Mouse (Mus musculus) G1E-ER4 (cell line): ENCODE measurements around the gene 1700069L16Rik. TPM values are rescaled to one million over a fixed set of nuclear protein-coding genes. Genes with fewer than 3 reads are reported as not detected.

Source experiments
- GATA1 ChIP-seq: IDR thresholded peaks from one replicate; pipeline ENCODE4 v1.8.0; 2012; ENCODE audit warnings: low read length, inconsistent platforms
- polyA plus RNA-seq: library from polyadenylated mRNA; stranded (reverse); fragments of >175 nt; gene quantifications from 2 replicates; pipeline ENCODE4 v1.2.3, GENCODE M21; 2012

1700069L16Rik gene
- polyA plus RNA-seq, 1 experiment, result not detected

DNA sequence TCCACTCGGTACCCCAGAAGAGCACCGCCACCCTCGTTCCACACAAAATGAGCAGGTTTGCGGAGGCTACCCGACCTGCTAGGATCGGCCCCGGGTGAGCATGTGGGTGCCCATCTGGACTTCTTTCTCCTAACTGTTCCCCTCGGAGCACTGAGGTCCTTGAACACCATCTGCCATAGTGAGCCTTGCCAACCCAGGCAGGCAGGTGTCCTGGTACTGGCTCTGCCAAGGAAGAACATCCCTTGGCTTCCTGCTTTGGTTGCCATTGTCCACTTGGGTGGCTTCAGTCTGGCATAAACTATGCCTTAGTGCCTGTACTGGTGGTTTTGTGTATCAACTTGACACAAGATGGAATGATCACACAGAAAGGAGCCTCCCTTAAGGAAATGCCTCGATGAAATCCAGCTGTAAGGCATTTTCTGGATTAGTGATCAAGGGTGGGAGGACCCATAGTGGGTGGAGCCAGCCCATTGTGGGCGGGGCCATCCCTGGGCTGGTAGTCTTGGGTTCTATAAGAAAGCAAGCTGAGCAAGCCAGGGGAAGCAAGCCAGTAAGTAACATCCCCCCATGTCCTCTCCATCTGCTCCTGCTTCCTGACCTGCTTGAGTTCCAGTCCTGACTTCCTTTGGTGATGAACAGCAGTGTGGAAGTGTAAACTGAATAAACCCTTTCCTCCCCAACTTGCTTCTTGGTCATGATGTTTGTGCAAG is 45.7 kb downstream of the 1700069L16Rik start:
- TF ChIP-seq GATA1, result no peak

- no peak for TF ChIP-seq GATA1
Measured at GRCm38 (mm10) chr5:113677541-113677940, 47.0 kb downstream of the 1700069L16Rik start.

DNA sequence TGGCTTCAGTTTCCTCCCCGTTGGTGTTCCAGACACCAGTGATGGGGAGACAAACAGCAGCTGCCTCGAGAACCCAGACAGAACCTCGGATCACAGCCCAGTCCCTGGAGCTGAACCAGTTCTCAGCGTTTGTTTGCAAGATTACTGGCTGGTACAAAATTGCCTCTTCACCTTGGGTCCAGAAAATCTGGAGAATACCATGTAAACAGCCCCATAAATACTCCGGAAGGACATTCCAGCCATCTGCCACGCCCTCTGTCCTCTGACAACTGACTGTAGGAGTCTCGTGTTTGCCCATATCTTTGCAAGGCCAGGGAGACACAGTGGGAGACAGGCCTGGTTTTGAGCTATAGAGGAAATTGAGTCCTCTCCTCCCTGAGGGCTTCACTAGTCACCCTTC is 49.7 kb downstream of the 1700069L16Rik start:
- TF ChIP-seq GATA1, result no peak

DNA sequence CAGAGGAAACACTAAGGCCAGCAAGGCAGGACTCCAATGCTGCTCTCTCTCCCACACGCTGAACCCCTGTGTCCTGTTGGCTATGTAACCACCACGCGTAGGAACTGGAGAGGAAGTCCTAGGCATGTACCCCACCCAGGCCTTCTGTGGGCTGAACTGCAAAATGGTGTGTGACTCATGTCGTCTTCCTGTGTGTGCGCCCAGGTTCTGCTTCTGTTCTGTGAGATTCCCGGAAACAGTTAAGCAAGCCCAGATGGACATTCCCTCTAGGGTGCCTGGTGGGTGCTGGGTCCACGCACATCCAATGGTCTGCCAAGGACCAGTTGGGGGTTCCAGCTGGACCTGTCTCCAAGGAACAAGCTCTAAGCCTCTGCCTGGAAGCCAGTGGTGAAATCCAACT is 52.1 kb downstream of the 1700069L16Rik start:
- no peak for TF ChIP-seq GATA1

- TF ChIP-seq GATA1, result no peak
Measured at GRCm38 (mm10) chr5:113670597-113670996, 54.0 kb downstream of the 1700069L16Rik start.

- no peak for TF ChIP-seq GATA1
Measured at GRCm38 (mm10) chr5:113670110-113670509, 54.5 kb downstream of the 1700069L16Rik start.

- no peak for TF ChIP-seq GATA1
Measured at GRCm38 (mm10) chr5:113664629-113665195, 59.9 kb downstream of the 1700069L16Rik start.

GRCm38 (mm10) chr5:113664127-113664526 is 60.4 kb downstream of the 1700069L16Rik start:
- no peak for TF ChIP-seq GATA1

DNA sequence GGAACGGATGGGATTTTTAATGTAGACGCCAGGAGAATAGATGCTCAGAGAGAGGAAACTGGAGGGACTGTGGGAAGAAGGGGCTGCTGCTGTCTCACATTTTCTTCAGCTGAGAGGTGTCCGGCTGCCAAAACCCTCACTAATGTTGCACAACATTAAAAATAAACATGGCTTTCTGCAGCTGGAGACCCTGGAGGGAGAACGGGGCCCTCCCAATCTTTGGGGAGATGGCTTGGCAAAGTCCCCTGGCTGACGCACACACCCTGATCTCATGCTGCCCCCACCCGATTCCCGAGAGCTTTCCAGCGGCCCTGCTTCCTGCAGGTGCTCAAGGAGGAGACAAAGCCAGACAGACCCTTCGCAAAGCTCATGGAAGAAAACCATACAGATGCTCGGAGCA is 63.7 kb downstream of the 1700069L16Rik start:
- TF ChIP-seq GATA1, result no peak

DNA sequence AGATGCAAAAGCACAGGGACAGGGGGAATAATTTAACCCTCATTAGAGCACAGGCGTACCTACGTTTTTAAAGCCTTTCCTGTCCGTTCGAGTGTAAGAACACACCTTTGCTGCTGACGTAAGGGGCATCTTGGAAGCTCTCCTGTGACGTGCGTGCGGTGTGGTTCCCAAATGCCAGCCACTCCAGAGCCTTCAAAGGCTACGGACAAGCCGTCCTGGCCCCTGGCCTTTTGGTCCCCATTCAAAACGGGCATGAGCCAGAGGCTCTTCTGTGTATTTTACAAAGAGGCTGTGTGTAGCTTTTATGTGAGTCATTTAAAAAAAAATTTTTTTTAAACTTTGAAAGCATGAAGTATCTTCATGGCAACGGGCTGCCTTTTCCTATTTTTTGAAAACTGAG is 69.8 kb downstream of the 1700069L16Rik start:
- no peak for TF ChIP-seq GATA1

- no peak for TF ChIP-seq GATA1
Measured at GRCm38 (mm10) chr5:113654206-113654605, 70.4 kb downstream of the 1700069L16Rik start.

- no peak for TF ChIP-seq GATA1
Measured at GRCm38 (mm10) chr5:113652215-113652614, 72.4 kb downstream of the 1700069L16Rik start.

GRCm38 (mm10) chr5:113650035-113650865 is 74.3 kb downstream of the 1700069L16Rik start, which contains the start of gene Cmklr1:
Cmklr1 (minus strand) TSS chr5:113650426.
- no peak for TF ChIP-seq GATA1

GRCm38 (mm10) chr5:113648647-113649211 is 75.8 kb downstream of the 1700069L16Rik start:
- no peak for TF ChIP-seq GATA1

GRCm38 (mm10) chr5:113647141-113647540 is 77.4 kb downstream of the 1700069L16Rik start:
- no peak for TF ChIP-seq GATA1

DNA sequence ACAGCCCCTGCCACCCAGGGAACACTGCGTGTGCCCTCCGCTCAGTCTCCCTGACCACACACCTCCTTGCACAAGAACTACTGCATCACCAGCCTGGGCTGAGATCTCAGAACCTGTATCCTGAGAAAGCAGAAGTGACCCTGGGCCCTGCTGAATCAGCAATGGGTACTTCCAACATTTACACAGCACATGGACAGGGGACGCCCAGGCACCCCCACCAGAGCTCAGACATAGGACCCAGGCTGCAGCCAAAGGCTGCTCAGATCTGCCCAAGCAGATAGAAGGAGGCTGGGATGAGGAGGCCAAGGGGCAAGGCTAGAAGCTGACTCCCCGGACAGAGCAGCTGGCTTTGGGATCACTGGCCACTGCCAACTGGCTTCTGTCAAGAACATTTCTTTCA is 80.1 kb downstream of the 1700069L16Rik start:
- TF ChIP-seq GATA1, result no peak
